Mouse (Mus musculus) lung, adult 10 weeks (tissue): ENCODE results near the gene Eef1akmt2. TPM values are rescaled to one million over a fixed set of nuclear protein-coding genes. Genes with fewer than 3 reads are reported as not detected.

Source experiments
- polyA plus RNA-seq: library from polyadenylated mRNA; stranded (reverse); fragments of 350-450 nt; fragmentation: Illumina TruSeq; extraction: RNeasy Lipid Tissue Mini Kit (QIAGEN cat#74804); gene quantifications from one replicate; pipeline ENCODE4 v1.2.3, GENCODE M21; 2014; ENCODE audit warnings: low read depth, low replicate concordance; ENCODE audit not compliant: insufficient read depth

The Eef1akmt2 gene
- 23.7 TPM for polyA plus RNA-seq

GRCm38 (mm10) chr7:132852173-132852844 is at the start of gene Eef1akmt2:
Gene Eef1akmt2, minus strand, starts transcription at chr7:132852673.

GRCm38 (mm10) chr7:132859042-132859958 is 6.8 kb upstream of the Eef1akmt2 start, which contains the start of gene Abraxas2:
Gene Abraxas2, plus strand, starts transcription at chr7:132859225.

GRCm38 (mm10) chr7:132813416-132814088 is 38.9 kb downstream of the Eef1akmt2 start, which contains the start of gene Fam53b:
Gene Fam53b, minus strand, starts transcription at chr7:132813886.

Other genes with a start within 250 kb of the Eef1akmt2 start
- gene Lhpp, start 242.0 kb downstream of the Eef1akmt2 start, polyA plus RNA-seq, result 9.2 TPM
- gene Fam53b, start 38.8 kb downstream of the Eef1akmt2 start, polyA plus RNA-seq, result 17.5 TPM
- 14.9 TPM for gene Abraxas2, start 6.6 kb upstream of the Eef1akmt2 start, polyA plus RNA-seq
- 13.8 TPM for gene Zranb1, start 78.5 kb upstream of the Eef1akmt2 start, polyA plus RNA-seq